Mouse (Mus musculus): ENCODE measurements at regions not wholly inside any gene's neighbourhood (a gene's known extent, or its start where the extent isn't known, plus 50 kb on each side); places are given as distances from the start of the nearest gene placed in this dataset.
"Not testable (repeated sequence)": the region's sequence is repeated elsewhere in the genome, so short reads cannot be mapped to it uniquely, and the experiment has no call there.

DNA sequence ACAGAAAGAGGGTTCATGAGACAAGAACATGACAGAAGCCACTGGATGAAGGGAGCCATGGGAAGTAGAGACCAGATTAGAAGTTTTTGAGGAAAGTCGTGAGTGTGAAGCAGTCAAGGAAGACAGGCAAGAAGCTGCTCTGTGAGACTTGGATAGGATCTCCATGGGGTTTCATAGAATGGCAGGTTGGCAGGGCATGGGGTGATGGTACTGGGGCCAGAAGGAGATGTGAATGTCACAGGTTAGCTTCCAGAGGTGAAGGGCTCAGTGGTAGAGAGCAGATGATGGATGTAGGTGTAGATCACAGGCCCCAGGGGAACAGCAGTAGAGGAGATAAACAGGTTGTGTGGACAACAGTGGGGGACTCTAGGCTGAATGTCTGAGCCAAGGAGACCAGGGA is 123.4 kb downstream of the Dll1 start:
- Histone ChIP-seq H3K27me3 (ENCODE audit: control insufficient read depth, insufficient read depth, low read length) (no peaks in the 10 kb centered on the region), H3K4me3 (replicated peaks; ENCODE audit: low read length) (no peak overlapping the region), H3K36me3 (ENCODE audit: control insufficient read depth, insufficient read depth, low read length) (no peaks in the 10 kb centered on the region), H3K27ac (ENCODE audit: low read length) (no peak overlapping the region), H3K9me3 (replicated peaks; ENCODE audit: control insufficient read depth, low read length) (no peaks in the 10 kb centered on the region), H3K4me1 (ENCODE audit: control insufficient read depth, insufficient read depth, low read length) (no peaks in the 10 kb centered on the region), H3K4me2 (ENCODE audit: low read depth, low read length) (no peak overlapping the region), H3K9ac (ENCODE audit: low read length) (no peak overlapping the region)
- no peak for ATAC-seq (ENCODE audit: insufficient read depth, low FRiP score)
- WGBS = 77% methylated on average over 1 of the region's 1 CpGs

DNA sequence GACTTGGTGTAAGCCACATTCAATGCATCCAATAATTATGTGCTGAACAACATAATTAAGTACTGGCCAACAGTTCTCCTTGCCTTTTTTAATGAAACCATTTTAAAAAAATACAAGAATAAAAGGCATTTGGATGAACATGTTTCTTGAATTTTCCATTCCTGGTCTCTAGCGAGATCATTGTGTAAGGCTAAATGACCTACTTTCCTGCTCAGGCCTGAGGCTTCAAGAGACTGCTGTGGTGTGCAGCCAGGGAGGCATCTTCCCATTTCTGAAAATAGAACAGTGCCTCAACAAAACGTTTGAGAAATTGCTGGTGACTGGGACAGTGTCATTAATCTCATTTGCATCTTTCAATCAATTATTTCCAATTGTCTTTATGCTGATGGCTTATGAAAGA is 124.5 kb downstream of the Dll1 start:
- no peak for ATAC-seq (ENCODE audit: insufficient read depth, low FRiP score)
- H3K27me3 ChIP-seq (ENCODE audit: control insufficient read depth, insufficient read depth, low read length) = no peaks in the 10 kb centered on the region
- no peak overlapping the region for H3K27ac ChIP-seq (ENCODE audit: low read length)
- H3K4me3 ChIP-seq (replicated peaks; ENCODE audit: low read length) = no peak overlapping the region
- WGBS = 49% methylated on average over 2 of the region's 2 CpGs
- no peaks in the 10 kb centered on the region for H3K36me3 ChIP-seq (ENCODE audit: control insufficient read depth, insufficient read depth, low read length)
- peaks cover 4% of the 10 kb centered on the region; the same call in 1 of the 2 replicates for H3K4me1 ChIP-seq (ENCODE audit: control insufficient read depth, insufficient read depth, low read length)
- H3K9me3 ChIP-seq (replicated peaks; ENCODE audit: control insufficient read depth, low read length) = no peaks in the 10 kb centered on the region
- H3K9ac ChIP-seq (ENCODE audit: low read length) = no peak overlapping the region
- no peak overlapping the region for H3K4me2 ChIP-seq (ENCODE audit: low read depth, low read length)

DNA sequence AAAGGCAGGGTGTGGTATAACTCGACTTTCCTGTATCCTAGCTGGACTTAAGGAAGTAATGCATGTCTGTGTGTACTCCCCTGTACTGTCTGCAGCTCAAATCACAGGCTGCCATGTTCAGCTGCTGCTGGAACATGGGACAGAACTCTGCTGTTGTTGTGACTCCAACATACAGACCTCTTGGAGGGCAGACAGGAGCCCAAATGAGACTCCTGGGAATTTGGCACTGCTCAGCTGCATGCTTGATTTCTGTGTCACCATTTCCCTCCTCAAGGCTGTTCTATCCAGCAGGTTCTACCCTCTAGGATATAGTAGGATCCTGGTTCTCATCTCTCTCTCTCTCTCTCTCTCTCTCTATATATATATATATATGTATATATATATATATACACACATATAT is 125.0 kb downstream of the Dll1 start:
- Histone ChIP-seq H3K27me3 (ENCODE audit: control insufficient read depth, insufficient read depth, low read length) (no peaks in the 10 kb centered on the region), H3K36me3 (ENCODE audit: control insufficient read depth, insufficient read depth, low read length) (no peaks in the 10 kb centered on the region), H3K9ac (ENCODE audit: low read length) (no peak overlapping the region), H3K4me1 (ENCODE audit: control insufficient read depth, insufficient read depth, low read length) (peaks cover 4% of the 10 kb centered on the region; the same call in 1 of the 2 replicates), H3K27ac (ENCODE audit: low read length) (no peak overlapping the region), H3K4me2 (ENCODE audit: low read depth, low read length) (no peak overlapping the region), H3K4me3 (replicated peaks; ENCODE audit: low read length) (no peak overlapping the region), H3K9me3 (replicated peaks; ENCODE audit: control insufficient read depth, low read length) (no peaks in the 10 kb centered on the region)
- 67% methylated on average over 1 of the region's 1 CpGs for WGBS
- no peak for ATAC-seq (ENCODE audit: insufficient read depth, low FRiP score)

DNA sequence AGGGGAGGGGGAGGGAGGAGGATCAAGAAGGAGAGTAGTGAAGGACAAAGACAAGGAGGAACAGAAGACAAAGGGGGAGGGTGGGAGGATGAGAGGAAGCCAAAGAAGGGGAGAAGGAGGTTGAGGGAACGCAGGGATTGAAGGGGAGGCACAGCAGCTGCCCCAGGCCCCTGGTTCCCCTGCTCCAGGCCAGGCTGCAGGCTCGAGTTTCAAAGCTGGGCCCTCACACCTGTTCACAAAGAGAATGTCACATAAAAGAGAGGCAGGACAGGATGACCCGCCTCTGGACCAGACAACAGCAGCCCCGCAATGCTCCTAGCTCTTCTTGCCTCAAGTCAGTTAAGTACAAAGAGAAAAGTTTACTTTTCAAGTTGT is 128.3 kb downstream of the Dll1 start:
- 48% methylated on average over 4 of the region's 4 CpGs for WGBS
- no peak overlapping the region for H3K9ac ChIP-seq (ENCODE audit: low read length)
- no peak overlapping the region for H3K4me3 ChIP-seq (replicated peaks; ENCODE audit: low read length)
- H3K4me1 ChIP-seq (ENCODE audit: control insufficient read depth, insufficient read depth, low read length) = peaks cover 4% of the 10 kb centered on the region; the same call in 1 of the 2 replicates
- H3K9me3 ChIP-seq (replicated peaks; ENCODE audit: control insufficient read depth, low read length) = no peaks in the 10 kb centered on the region
- no peak for ATAC-seq (ENCODE audit: insufficient read depth, low FRiP score)
- H3K4me2 ChIP-seq (ENCODE audit: low read depth, low read length) = no peak overlapping the region
- H3K27ac ChIP-seq (ENCODE audit: low read length) = no peak overlapping the region
- no peaks in the 10 kb centered on the region for H3K27me3 ChIP-seq (ENCODE audit: control insufficient read depth, insufficient read depth, low read length)
- H3K36me3 ChIP-seq (ENCODE audit: control insufficient read depth, insufficient read depth, low read length) = no peaks in the 10 kb centered on the region

DNA sequence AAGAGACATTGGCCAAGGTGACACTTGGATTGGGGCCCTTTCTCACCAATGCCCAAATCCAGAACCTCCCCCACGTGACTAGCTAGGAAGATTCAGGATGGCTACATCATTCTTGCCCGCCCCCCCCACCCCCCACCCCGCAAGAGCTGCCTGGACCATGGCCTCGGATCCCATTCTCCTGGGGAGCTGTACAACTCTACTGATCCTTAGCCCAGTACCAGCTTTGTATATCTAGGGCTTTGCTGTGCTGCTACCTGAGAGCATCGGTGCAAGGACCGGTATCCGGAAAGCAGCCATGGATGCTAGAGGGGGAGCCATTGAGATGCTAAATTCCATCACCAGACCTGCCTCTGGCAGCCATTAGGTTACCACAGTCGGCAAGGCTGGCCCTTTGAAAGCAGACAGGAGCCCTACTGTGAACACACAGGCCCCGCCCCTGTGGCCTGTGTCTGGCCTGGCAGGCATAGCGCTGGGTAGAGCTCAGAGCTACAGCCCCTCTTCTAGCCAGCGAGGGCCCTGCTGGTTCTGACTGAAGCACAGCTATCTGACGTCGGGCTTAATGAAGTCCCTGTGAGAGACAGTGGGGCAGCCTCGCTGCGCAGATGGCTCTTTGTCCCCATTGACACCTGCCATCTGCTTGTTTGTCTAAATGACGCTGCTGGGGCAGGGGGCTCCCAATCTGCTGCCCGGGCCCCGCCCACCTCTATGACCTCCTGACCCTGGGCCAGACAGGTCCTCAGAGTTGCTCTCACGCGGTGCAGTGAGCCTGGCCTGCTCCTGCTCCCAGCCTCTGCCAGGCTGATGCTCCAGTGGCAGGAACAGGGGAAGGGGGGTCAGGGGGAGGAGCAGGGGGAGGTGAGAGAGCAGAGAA is 128.9 kb downstream of the Dll1 start:
- Histone ChIP-seq H3K4me3 (replicated peaks; ENCODE audit: low read length) (no peak overlapping the region), H3K27me3 (ENCODE audit: control insufficient read depth, insufficient read depth, low read length) (no peaks in the 10 kb centered on the region), H3K4me2 (ENCODE audit: low read depth, low read length) (no peak overlapping the region), H3K9me3 (replicated peaks; ENCODE audit: control insufficient read depth, low read length) (no peaks in the 10 kb centered on the region), H3K9ac (ENCODE audit: low read length) (no peak overlapping the region), H3K36me3 (ENCODE audit: control insufficient read depth, insufficient read depth, low read length) (no peaks in the 10 kb centered on the region), H3K4me1 (ENCODE audit: control insufficient read depth, insufficient read depth, low read length) (peaks cover 4% of the 10 kb centered on the region; the same call in 1 of the 2 replicates), H3K27ac (ENCODE audit: low read length) (no peak overlapping the region)
- 11% methylated on average over 20 of the region's 20 CpGs for WGBS
- peak; percentile 37; the same call in 1 of the 2 replicates for ATAC-seq (ENCODE audit: insufficient read depth, low FRiP score)

DNA sequence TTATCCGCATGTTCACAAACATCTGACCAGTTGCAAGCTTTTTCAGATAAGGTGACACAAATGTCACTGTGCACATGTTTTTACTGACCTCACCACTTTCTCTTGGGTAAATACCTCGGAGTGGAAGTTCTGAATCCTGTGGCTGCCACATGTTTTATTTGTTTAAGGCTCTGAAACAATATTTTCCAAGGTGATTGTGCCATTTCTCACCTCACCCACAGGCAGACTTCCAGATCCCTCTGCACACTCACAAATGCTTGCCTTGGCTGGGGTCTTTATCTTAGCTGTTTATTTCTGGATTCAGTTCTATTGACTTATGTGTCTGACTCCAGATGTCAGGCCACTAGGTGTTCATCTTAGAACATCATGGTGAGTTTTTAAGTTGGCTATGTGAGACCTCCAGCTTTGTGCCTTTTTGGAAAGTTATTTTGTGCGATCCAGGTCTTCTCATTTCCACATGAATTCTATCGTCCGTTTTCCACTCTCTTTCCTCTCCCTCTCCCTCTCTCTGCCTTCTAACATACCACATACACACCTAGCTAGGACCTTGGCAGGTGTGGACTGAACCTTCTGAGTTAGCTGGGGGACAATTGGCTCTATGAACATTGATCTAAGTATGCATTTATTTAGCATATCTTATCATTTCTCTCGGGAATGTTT is 133.6 kb downstream of the Dll1 start:
- Histone ChIP-seq H3K4me2 (ENCODE audit: low read depth, low read length) (no peak overlapping the region), H3K27ac (ENCODE audit: low read length) (no peak overlapping the region), H3K27me3 (ENCODE audit: control insufficient read depth, insufficient read depth, low read length) (no peaks in the 10 kb centered on the region), H3K4me3 (replicated peaks; ENCODE audit: low read length) (no peak overlapping the region), H3K4me1 (ENCODE audit: control insufficient read depth, insufficient read depth, low read length) (peaks cover 4% of the 10 kb centered on the region; the same call in 1 of the 2 replicates), H3K9ac (ENCODE audit: low read length) (no peak overlapping the region), H3K9me3 (replicated peaks; ENCODE audit: control insufficient read depth, low read length) (no peaks in the 10 kb centered on the region), H3K36me3 (ENCODE audit: control insufficient read depth, insufficient read depth, low read length) (no peaks in the 10 kb centered on the region)
- ATAC-seq (ENCODE audit: insufficient read depth, low FRiP score) = no peak
- WGBS = 55% methylated on average over 6 of the region's 6 CpGs

DNA sequence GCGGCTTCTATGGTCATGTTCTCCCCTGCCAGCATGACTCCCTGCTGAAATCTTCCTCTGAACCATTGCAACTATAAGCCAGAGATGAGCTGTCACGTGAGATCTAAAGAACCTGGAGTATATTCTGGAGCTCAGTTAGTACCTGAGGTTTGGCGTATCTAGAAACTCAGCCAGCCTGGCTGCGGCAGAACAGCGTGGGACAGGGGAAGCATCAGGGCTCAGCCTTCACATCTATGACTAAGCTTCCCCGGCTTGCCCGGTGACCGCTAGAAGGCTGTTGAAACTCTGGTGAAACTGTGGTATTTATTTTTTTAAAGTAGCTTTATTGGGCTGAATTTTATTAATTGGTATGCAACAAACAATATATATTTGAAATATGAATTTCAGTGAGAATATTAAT is 134.3 kb downstream of the Dll1 start:
- Histone ChIP-seq H3K4me3 (replicated peaks; ENCODE audit: low read length) (no peak overlapping the region), H3K9me3 (replicated peaks; ENCODE audit: control insufficient read depth, low read length) (no peaks in the 10 kb centered on the region), H3K4me2 (ENCODE audit: low read depth, low read length) (no peak overlapping the region), H3K27ac (ENCODE audit: low read length) (no peak overlapping the region), H3K27me3 (ENCODE audit: control insufficient read depth, insufficient read depth, low read length) (no peaks in the 10 kb centered on the region), H3K4me1 (ENCODE audit: control insufficient read depth, insufficient read depth, low read length) (no peaks in the 10 kb centered on the region), H3K36me3 (ENCODE audit: control insufficient read depth, insufficient read depth, low read length) (no peaks in the 10 kb centered on the region), H3K9ac (ENCODE audit: low read length) (no peak overlapping the region)
- ATAC-seq (ENCODE audit: insufficient read depth, low FRiP score) = no peak
- 84% methylated on average over 8 of the region's 8 CpGs for WGBS

DNA sequence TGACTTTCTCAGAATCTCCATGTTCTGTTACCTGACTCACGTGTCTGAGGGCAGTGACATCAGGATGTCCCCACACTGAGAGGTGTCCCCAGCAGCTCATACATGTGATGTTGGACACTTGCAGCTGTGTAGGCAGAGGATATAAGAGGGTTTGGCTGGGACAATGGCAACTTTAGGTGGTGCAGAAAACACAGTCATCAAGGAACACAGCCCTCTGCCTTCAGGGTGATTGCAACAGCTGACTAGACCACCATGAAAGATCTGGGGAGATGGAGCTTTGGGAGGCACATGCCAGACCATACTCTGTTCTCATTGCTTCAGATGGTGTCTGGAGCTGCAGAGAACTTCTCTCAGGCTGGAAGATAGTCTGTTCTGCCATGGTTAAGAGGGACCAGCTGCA is 135.2 kb downstream of the Dll1 start:
- 76% methylated on average over 1 of the region's 1 CpGs for WGBS
- Histone ChIP-seq H3K4me3 (replicated peaks; ENCODE audit: low read length) (no peak overlapping the region), H3K9ac (ENCODE audit: low read length) (no peak overlapping the region), H3K9me3 (replicated peaks; ENCODE audit: control insufficient read depth, low read length) (no peaks in the 10 kb centered on the region), H3K36me3 (ENCODE audit: control insufficient read depth, insufficient read depth, low read length) (no peaks in the 10 kb centered on the region), H3K27me3 (ENCODE audit: control insufficient read depth, insufficient read depth, low read length) (no peaks in the 10 kb centered on the region), H3K4me2 (ENCODE audit: low read depth, low read length) (no peak overlapping the region), H3K27ac (ENCODE audit: low read length) (no peak overlapping the region), H3K4me1 (ENCODE audit: control insufficient read depth, insufficient read depth, low read length) (no peaks in the 10 kb centered on the region)
- no peak for ATAC-seq (ENCODE audit: insufficient read depth, low FRiP score)

DNA sequence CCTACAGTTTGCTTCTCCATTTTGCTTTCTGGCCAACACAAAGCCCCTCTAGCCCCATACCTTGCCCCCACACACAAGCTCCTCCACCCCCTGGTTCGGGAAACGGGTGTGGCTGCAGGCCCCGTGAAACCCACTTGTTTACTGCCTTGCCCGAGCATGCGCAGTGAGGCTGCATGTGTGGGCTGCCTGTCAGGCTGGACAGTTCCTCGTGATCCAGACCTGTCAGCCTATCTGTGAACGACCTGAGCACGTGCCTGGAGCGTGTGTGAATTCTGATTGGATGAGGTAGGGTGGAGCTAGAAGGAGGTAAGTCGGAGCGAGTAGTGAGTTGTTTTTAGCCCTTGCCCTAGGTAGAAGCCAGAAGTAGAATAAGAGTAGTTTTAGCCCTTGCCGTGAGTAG is 136.0 kb downstream of the Dll1 start:
- H3K4me2 ChIP-seq (ENCODE audit: low read depth, low read length); H3K27me3 ChIP-seq (ENCODE audit: control insufficient read depth, insufficient read depth, low read length); H3K9ac ChIP-seq (ENCODE audit: low read length); H3K27ac ChIP-seq (ENCODE audit: low read length); H3K36me3 ChIP-seq (ENCODE audit: control insufficient read depth, insufficient read depth, low read length); H3K4me3 ChIP-seq (replicated peaks; ENCODE audit: low read length); ATAC-seq (ENCODE audit: insufficient read depth, low FRiP score); H3K9me3 ChIP-seq (replicated peaks; ENCODE audit: control insufficient read depth, low read length); H3K4me1 ChIP-seq (ENCODE audit: control insufficient read depth, insufficient read depth, low read length): not testable (repeated sequence)
- 65% methylated on average over 12 of the region's 12 CpGs for WGBS

All from stomach, embryonic 16.5 days (tissue).